Mouse (Mus musculus) gastrocnemius, adult 2 months (tissue): Measurements from ENCODE around the gene Lrrc63. TPM values are rescaled to one million over a fixed set of nuclear protein-coding genes. Genes with fewer than 3 reads are reported as not detected.

Experiments
- DNase-seq: peaks from one replicate; pipeline ENCODE4 v3.0.0; 2022
- H3K27ac ChIP-seq: fragments of 200-600 bp; 2 replicates; pipeline ENCODE4 v1.8.1; 2022; ENCODE audit warnings: mild to moderate bottlenecking
- H3K4me3 ChIP-seq: fragments of 200-600 bp; 2 replicates; pipeline ENCODE4 v1.8.1; 2022; ENCODE audit warnings: mild to moderate bottlenecking, moderate library complexity
- CTCF ChIP-seq: fragments of 200-600 bp; IDR thresholded peaks from 2 replicates; pipeline ENCODE4 v1.8.1; 2022; ENCODE audit warnings: antibody characterized with exemption, mild to moderate bottlenecking, moderate library complexity
- intact Hi-C: fragments of 180-260 bp; cut with DNase I; formaldehyde crosslinking; loops from one replicate; pipeline ENCODE4 v1.15.1; 2025
- total RNA-seq, 2 experiments: library from RNA; stranded (reverse); gene quantifications; 2 replicates each; pipeline ENCODE4 v1.2.3; 2021

Gene Lrrc63
- total RNA-seq, 2 experiments from 2014 or later, result not detected

DNA sequence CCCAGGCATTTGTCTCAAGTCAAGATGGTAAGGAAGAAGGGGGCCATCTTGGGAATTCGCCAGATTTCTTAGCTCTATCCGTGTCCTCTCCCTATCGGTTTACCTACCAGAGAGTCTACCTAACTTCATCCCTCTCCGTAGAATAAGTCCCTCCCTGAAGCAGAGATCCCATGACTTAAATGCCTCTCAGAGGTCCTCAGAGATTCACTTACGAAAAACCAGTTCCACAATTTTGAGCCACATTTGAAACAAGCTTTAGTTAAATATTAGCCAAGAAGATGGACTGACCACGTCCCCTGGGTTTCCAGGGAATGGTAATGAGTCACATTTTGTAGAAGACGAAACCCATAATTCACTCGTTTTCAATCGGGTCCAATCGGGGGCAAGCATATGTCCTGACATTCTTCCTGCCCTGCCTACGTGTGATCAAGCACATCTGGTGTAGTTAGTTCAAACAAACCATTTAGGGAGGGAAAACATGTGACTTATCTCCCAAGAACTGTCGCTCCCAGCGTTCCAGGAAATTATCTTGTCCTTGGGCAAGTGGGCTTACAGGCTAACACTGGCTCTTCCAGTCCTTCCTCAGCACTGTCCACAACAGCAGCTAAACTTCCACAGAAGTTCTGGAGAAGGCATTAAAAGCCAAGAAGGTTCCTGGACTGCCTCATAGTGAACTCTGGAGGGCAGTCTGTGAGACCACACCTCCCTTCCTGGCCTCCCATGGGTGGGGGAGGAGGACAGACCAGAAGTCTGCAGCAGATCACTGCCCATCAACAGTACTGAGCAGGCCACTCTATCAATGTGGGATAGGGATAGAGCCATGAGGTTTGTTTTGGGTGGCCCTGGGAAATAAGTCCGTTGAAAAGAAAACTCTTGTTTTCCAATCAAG is 76.0 kb downstream of the Lrrc63 start:
- intact Hi-C loops, result no loop called here
- no peak for DNase-seq
- H3K27ac ChIP-seq, result no peak overlapping the region
- H3K4me3 ChIP-seq, result no peak overlapping the region
- TF ChIP-seq CTCF, result no peak

DNA sequence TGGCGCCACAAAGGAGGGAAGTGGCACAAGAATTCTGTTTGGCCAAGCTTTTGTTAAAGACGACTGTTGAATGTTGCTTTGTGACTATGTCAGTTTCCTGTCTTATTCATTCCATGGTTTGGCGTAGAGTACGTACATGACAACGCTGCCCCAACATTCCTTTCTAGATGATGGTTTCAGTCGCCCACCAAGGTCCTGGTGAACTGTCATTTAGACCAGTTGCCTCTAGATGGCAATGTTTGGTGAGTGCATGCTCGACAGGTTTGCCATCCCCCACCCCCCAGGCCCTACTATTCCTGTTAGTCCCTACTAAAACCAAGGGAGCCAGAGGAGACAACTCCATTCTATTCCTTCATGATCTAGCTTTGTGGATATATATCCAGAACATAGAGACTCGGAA is 78.2 kb downstream of the Lrrc63 start:
- intact Hi-C loops, result no loop called here

DNA sequence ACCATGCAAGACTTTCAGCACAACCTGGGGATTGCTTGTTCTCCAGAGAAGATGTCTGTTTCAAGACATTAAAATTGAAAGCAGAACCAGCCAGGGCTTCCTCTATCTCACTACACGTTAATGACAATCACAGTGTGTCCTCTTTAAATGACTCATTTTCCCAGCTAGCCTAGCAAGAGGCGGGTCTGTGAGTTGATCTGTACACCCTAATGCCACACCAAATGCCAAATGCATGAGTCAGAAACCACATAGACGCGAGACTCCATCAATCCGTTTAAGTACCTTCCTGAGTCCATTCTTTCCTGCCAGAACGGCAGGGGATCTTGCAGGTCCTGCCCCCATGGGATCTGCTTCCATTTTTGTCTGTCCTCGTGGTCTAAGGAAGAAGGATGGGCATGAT is 85.5 kb downstream of the Lrrc63 start:
- no peak for TF ChIP-seq CTCF
- DNase-seq, result no peak
- Histone ChIP-seq H3K4me3 (no peak overlapping the region), H3K27ac (no peak overlapping the region)
- intact Hi-C loops, result no loop called here

More for the DNA sequence above, 78.2 kb downstream of the Lrrc63 start:
- Histone ChIP-seq H3K27ac (no peak overlapping the region), H3K4me3 (no peak overlapping the region)
- no peak for TF ChIP-seq CTCF
- no peak for DNase-seq

DNA sequence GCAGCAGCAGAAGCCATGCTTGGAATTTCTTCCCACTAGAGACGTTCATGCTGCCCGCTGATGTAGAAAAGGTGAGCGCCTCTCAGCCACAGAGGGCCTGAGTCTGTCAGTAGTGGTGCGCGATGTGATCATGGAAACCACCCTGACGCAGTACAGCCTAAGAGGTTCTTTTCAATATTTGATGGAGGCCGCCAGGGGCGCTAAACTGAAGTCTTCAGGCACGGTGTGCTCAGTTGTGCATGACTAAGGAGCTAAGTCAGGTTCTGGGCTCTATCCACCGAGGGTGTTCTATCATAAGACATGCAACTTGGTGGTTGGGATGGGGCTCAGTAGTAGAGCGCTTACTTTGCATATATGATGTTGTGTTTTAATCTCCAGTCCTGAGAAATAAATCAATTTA is 95.2 kb downstream of the Lrrc63 start:
- intact Hi-C loops, result no loop called here
- H3K4me3 ChIP-seq, result no peak overlapping the region
- no peak for TF ChIP-seq CTCF
- no peak for DNase-seq
- no peak overlapping the region for H3K27ac ChIP-seq

Other genes with a start within 250 kb of the Lrrc63 start
- gene Lrch1, start 183.0 kb downstream of the Lrrc63 start, total RNA-seq, result 1 to 10 TPM; 3.0 to 4.4 TPM
- under 1 TPM; 0.08 to 0.18 TPM for gene Rubcnl, start 114.9 kb downstream of the Lrrc63 start, total RNA-seq
- 1 to 10 TPM; 1.7 to 2.3 TPM for gene Lcp1, start 220 bp upstream of the Lrrc63 start, total RNA-seq
- not detected for gene Cpb2, start 111.4 kb upstream of the Lrrc63 start, total RNA-seq
- 10 to 100 TPM; 14.7 to 15.3 TPM for gene Zc3h13, start 153.5 kb upstream of the Lrrc63 start, total RNA-seq